Mouse (Mus musculus) kidney, adult 2 months (tissue): Measurements from ENCODE around the gene Clic4.

Experiments
- CTCF ChIP-seq: fragments of 200-500 bp; conservative IDR thresholded peaks from 2 replicates; pipeline ENCODE4 v1.5.1; 2011; ENCODE audit warnings: low read depth, mild to moderate bottlenecking, control low read depth, low read length, moderate library complexity, mixed read lengths; ENCODE audit not compliant: insufficient read depth, insufficient read length
- POLR2A ChIP-seq: fragments of 200-500 bp; IDR thresholded peaks from one replicate; pipeline ENCODE4 v1.6.1; 2011; ENCODE audit warnings: low read depth, low read length, control low read depth

DNA sequence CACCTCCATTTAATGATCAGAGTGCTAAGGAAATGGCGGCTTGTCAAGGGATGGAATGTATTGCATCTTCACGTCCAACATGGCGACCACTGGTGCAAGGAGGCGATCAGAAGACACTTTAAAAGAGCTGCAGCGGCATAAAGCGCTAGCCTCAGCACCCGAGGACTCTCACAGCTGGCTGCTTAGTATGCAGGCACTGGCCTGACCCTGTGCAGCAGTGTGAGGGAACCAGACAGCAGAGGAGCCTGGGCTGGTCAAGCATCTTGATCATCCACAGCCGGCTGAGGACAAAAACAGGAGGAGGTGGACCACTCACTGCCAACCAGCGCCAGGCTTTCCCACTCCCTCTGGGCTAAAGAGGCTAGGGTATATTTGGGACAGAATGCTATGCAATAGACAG, 48.8 kb downstream of the Clic4 start:
- no peak for TF ChIP-seq POLR2A
- TF ChIP-seq CTCF: no peak
